Mouse (Mus musculus) heart, embryonic 12.5 days (tissue): ENCODE measurements around the gene Cltb. TPM values are rescaled to one million over a fixed set of nuclear protein-coding genes. Genes with fewer than 3 reads are reported as not detected.

ENCODE experiments used
- ATAC-seq: fragments of 200-750 bp; cut with Nextera tagmentation; 2 replicates; pipeline ENCODE4 v1.8.0; 2017; ENCODE audit warnings: moderate TSS enrichment, moderate library complexity; ENCODE audit not compliant: insufficient number of reproducible peaks, low FRiP score
- H3K27ac ChIP-seq: fragments of 300-500 bp; sonication (generic); 2 replicates; pipeline ENCODE4 v1.5.1; 2016; ENCODE audit warnings: mild to moderate bottlenecking, moderate library complexity; ENCODE audit not compliant: poor library complexity, severe bottlenecking
- H3K27me3 ChIP-seq: fragments of 300-500 bp; sonication (generic); replicated peaks from 2 replicates; pipeline ENCODE4 v1.6.1; 2016; ENCODE audit warnings: mild to moderate bottlenecking, moderate library complexity
- H3K36me3 ChIP-seq: fragments of 300-500 bp; sonication (generic); 2 replicates; pipeline ENCODE4 v1.6.1; 2016; ENCODE audit warnings: mild to moderate bottlenecking, moderate library complexity
- H3K4me1 ChIP-seq: fragments of 300-500 bp; sonication (generic); replicated peaks from 2 replicates; pipeline ENCODE4 v1.6.1; 2016; ENCODE audit warnings: mild to moderate bottlenecking
- H3K4me2 ChIP-seq: fragments of 300-500 bp; sonication (generic); 2 replicates; pipeline ENCODE4 v1.6.1; 2016; ENCODE audit warnings: mild to moderate bottlenecking, moderate library complexity
- H3K4me3 ChIP-seq: fragments of 300-500 bp; sonication (generic); 2 replicates; pipeline ENCODE4 v1.5.1; 2016; ENCODE audit warnings: mild to moderate bottlenecking
- H3K9ac ChIP-seq: fragments of 300-500 bp; sonication (generic); 2 replicates; pipeline ENCODE4 v1.6.1; 2016; ENCODE audit warnings: mild to moderate bottlenecking, moderate library complexity
- H3K9me3 ChIP-seq: fragments of 300-500 bp; sonication (generic); replicated peaks from 2 replicates; pipeline ENCODE4 v1.6.1; 2016; ENCODE audit warnings: mild to moderate bottlenecking, moderate library complexity
- WGBS: fragments of 180-500 bp; shearing (Covaris S2); methylation state at CpG from one replicate; pipeline ENCODE4 v1.1.7; 2016; 5-methylcytosine and 5-hydroxymethylcytosine counted together
- microRNA-seq: library from miRNA; unstranded; fragments of <30 nt; microRNA quantifications from one replicate; pipeline ENCODE4, GENCODE M21; 2017
- polyA plus RNA-seq: library from polyadenylated mRNA; unstranded; fragments of >200 nt; fragmentation: Nextera tagmentation; extraction: Ambion mirVana; gene quantifications from 2 replicates; pipeline ENCODE4 v1.2.1, GENCODE M21; 2016

Cltb gene
- polyA plus RNA-seq, 1 experiment from 2014 or later, result 48.9 TPM

DNA sequence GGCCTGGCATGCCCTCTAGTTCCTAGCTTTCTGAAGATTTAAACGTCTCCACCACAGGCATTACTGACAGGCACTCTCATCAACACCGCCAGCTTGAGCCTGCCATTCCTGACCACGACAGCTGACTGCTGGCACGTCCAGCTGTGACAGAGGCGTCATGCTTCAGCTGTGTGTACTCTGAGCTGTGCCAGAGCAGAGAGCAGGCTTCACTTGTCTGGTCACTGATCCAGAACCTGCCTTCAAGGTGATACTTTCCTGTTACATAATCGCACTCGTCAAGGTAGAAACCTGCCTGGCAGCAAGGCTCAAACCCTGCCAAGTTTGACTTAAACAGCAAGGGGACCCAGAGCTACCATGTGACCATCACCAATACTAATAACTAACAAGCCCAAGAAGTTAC lies 48.6 kb downstream of the Cltb start:
- H3K4me3 ChIP-seq, result no peak overlapping the region
- H3K27me3 ChIP-seq, result no peaks in the 10 kb centered on the region
- H3K36me3 ChIP-seq, result peaks cover 47% of the 10 kb centered on the region
- H3K9ac ChIP-seq, result no peak overlapping the region
- WGBS, result 80% methylated on average over 7 of the region's 7 CpGs
- H3K9me3 ChIP-seq, result no peaks in the 10 kb centered on the region
- H3K27ac ChIP-seq, result no peak overlapping the region
- ATAC-seq, result no peak
- H3K4me1 ChIP-seq, result peaks cover 13% of the 10 kb centered on the region
- no peak overlapping the region for H3K4me2 ChIP-seq

DNA sequence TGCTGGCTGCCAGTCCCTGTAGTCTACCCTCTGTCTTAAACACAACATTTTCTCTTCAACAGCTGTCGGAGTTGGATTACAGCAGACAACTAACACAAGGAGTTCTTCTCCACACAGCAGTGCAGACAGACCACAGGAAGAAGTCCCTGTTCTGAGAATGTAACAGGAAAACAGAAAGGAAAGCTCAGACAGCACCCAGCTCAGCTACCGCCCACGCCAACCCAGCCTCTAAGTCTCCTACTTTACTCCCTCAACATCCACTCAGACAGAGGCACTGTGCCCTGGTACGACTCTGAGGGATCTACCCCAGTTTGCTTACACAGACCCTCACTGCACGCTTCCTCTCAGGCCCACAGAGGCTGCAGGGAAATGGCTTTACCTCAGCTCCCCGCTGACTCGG lies 50.5 kb downstream of the Cltb start:
- Histone ChIP-seq H3K36me3 (peaks cover 66% of the 10 kb centered on the region), H3K4me2 (no peak overlapping the region), H3K27ac (no peak overlapping the region), H3K27me3 (no peaks in the 10 kb centered on the region), H3K4me3 (no peak overlapping the region), H3K9me3 (no peaks in the 10 kb centered on the region), H3K4me1 (peaks cover 10% of the 10 kb centered on the region), H3K9ac (no peak overlapping the region)
- no peak for ATAC-seq
- WGBS, result 92% methylated on average over 7 of the region's 7 CpGs

DNA sequence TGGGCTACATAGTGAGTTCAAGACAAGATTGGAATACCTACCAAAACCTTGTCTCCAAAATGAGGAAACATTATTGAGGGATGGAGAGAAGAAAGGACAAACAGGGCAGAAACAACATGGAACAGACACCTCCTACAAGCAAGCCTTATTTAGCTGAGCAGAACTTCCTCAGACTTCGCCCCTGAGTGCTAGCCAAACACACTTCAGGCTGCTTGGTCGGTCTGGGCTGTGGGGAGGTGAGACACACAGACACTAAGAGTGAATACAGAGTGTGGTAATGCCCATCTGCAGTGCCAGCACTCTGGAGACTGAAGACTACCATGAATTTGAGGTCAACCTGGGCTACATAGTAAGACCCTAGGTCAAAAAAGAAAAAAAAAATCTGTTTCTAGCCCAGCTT lies 51.5 kb downstream of the Cltb start:
- Histone ChIP-seq H3K9me3 (no peaks in the 10 kb centered on the region), H3K4me1 (peaks cover 9% of the 10 kb centered on the region), H3K27me3 (no peaks in the 10 kb centered on the region), H3K36me3 (peaks cover 73% of the 10 kb centered on the region), H3K9ac (no peak overlapping the region), H3K4me3 (no peak overlapping the region), H3K27ac (no peak overlapping the region), H3K4me2 (no peak overlapping the region)
- no peak for ATAC-seq
- 94% methylated on average over 2 of the region's 2 CpGs for WGBS

DNA sequence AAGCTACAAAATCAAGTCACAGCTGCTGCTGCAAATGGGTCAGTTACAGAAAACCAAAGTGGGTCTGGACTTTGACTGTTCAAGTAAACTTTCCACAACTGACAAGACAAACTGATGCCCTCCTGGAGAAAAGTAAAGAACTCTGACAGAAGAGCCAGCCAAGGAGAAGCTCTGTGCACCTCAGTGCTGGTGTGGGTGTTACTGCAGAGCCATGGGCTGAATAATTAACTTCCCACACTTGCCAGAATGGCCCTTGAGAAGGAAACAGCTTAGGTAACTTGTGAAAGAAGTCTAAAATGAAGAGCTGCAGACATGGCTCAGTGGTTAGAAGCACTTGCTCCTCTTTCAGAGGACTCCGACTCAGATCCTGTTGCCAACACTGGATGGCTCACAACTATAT lies 53.5 kb downstream of the Cltb start:
- Histone ChIP-seq H3K9ac (no peak overlapping the region), H3K9me3 (no peaks in the 10 kb centered on the region), H3K27me3 (no peaks in the 10 kb centered on the region), H3K36me3 (peaks cover 87% of the 10 kb centered on the region), H3K4me2 (no peak overlapping the region), H3K4me3 (no peak overlapping the region), H3K27ac (no peak overlapping the region), H3K4me1 (no peaks in the 10 kb centered on the region)
- ATAC-seq, result no peak
- 86% methylated on average over 1 of the region's 1 CpGs for WGBS

DNA sequence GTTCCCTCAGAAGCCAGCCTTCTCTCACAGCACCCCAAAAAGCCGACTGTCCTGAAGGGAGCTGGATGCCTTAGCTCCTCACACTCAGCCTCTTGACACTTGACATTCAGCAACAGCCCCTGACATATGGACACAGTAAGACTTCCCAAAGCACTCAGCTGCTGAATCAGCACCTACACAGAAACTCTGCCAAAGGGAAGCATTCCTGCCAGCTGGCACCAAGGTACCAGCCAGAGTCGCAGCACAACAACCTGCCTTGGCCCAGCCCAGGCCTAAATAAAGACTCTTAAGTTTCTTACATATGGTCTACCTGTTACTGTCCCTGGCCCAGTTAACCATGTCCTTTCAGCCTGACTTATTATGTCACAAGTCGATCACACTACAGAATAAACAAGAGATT lies 54.3 kb downstream of the Cltb start:
- Histone ChIP-seq H3K4me3 (no peak overlapping the region), H3K9me3 (no peaks in the 10 kb centered on the region), H3K9ac (no peak overlapping the region), H3K36me3 (peaks cover 93% of the 10 kb centered on the region), H3K27me3 (no peaks in the 10 kb centered on the region), H3K27ac (no peak overlapping the region), H3K4me1 (no peaks in the 10 kb centered on the region), H3K4me2 (no peak overlapping the region)
- ATAC-seq, result no peak
- 91% methylated on average over 3 of the region's 3 CpGs for WGBS

DNA sequence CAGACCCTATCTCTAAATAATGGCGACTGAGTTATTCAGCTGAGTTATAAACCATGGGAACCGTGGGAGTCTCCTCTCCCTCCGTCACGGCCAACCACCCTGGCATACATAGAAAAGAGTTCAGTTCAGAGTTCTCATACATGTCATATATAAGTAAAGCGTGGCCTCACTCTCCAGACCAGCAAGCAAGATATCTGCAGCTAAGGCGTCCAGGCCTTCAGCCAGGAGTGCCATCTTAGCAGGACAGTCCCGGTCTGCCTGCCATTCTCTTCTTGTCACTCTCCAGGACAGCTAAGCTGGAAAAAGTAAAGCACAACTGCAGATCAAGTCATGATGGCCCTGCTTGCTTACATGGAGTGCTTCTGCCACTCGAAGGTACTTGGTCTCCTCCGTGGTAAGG lies 55.0 kb downstream of the Cltb start:
- no peak overlapping the region for H3K27ac ChIP-seq
- H3K9ac ChIP-seq, result no peak overlapping the region
- no peaks in the 10 kb centered on the region for H3K27me3 ChIP-seq
- no peak for ATAC-seq
- peaks cover 93% of the 10 kb centered on the region for H3K36me3 ChIP-seq
- H3K4me1 ChIP-seq, result no peaks in the 10 kb centered on the region
- 91% methylated on average over 9 of the region's 9 CpGs for WGBS
- H3K4me3 ChIP-seq, result no peak overlapping the region
- no peak overlapping the region for H3K4me2 ChIP-seq
- no peaks in the 10 kb centered on the region for H3K9me3 ChIP-seq

DNA sequence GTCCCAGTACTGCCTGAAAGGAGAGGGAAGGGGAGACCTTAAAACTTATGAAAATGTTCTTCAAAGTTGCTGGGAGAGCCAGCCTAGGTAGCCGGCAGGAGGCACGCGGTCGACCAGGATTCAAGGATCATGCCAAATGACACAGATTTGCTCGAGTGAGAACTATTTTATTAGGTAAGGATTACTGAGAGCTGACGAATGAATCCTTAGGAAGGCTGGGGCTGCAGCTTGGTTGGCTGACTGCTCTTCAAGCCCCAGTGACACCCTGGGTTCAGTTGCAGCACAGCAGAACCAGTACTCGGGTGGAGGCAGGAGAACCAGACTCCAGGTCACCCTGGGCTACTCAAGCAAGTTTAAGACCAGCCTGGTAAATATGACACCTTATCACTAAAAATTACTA lies 63.1 kb downstream of the Cltb start:
- Histone ChIP-seq H3K27me3 (no peaks in the 10 kb centered on the region), H3K9ac (no peak overlapping the region)
- 83% methylated on average over 7 of the region's 7 CpGs for WGBS

More for the DNA sequence above, 63.1 kb downstream of the Cltb start:
- no peak for ATAC-seq
- Histone ChIP-seq H3K4me3 (no peak overlapping the region), H3K36me3 (peaks cover 61% of the 10 kb centered on the region), H3K27ac (no peak overlapping the region), H3K9me3 (no peaks in the 10 kb centered on the region), H3K4me1 (no peaks in the 10 kb centered on the region), H3K4me2 (no peak overlapping the region)

Small RNA genes within 50 kb of the gene (microRNA-seq; reads per million reads assigned to microRNA genes)
- not detected for gene Gm24195

Other genes starting within 250 kb of the Cltb start
- gene Cplx2, start 240.0 kb downstream of the Cltb start, polyA plus RNA-seq, result 2.1 and 2.2 TPM in 2 replicates
- gene Thoc3, start 142.5 kb downstream of the Cltb start, polyA plus RNA-seq, result 88.2 and 92.4 TPM in 2 replicates
- 6.3 and 6.6 TPM in 2 replicates for gene Simc1, start 107.6 kb downstream of the Cltb start, polyA plus RNA-seq
- gene 4833439L19Rik, start 45.9 kb downstream of the Cltb start, polyA plus RNA-seq, result 119 and 131 TPM in 2 replicates
- gene Arl10, start 36.3 kb downstream of the Cltb start, polyA plus RNA-seq, result 19.9 and 23.3 TPM in 2 replicates
- gene Nop16, start 21.3 kb downstream of the Cltb start, polyA plus RNA-seq, result 55.5 and 60.3 TPM in 2 replicates
- gene Higd2a, start 21.1 kb downstream of the Cltb start, polyA plus RNA-seq, result 242 and 247 TPM in 2 replicates
- 48.8 and 50.2 TPM in 2 replicates for gene Faf2, start 10.4 kb upstream of the Cltb start, polyA plus RNA-seq
- gene Rnf44, start 82.6 kb upstream of the Cltb start, polyA plus RNA-seq, result 60.4 and 62.7 TPM in 2 replicates
- 0.04 and 0.18 TPM in 2 replicates for gene Cdhr2, start 90.1 kb upstream of the Cltb start, polyA plus RNA-seq
- 0.22 and 0.27 TPM in 2 replicates for gene Gprin1, start 138.5 kb upstream of the Cltb start, polyA plus RNA-seq
- 0.18 and 0.37 TPM in 2 replicates for gene Sncb, start 155.3 kb upstream of the Cltb start, polyA plus RNA-seq
- not detected in 2 replicates for gene Eif4e1b, start 172.7 kb upstream of the Cltb start, polyA plus RNA-seq
- gene Tspan17, start 178.0 kb upstream of the Cltb start, polyA plus RNA-seq, result 3.1 and 5.8 TPM in 2 replicates